In the genomic region with DNA sequence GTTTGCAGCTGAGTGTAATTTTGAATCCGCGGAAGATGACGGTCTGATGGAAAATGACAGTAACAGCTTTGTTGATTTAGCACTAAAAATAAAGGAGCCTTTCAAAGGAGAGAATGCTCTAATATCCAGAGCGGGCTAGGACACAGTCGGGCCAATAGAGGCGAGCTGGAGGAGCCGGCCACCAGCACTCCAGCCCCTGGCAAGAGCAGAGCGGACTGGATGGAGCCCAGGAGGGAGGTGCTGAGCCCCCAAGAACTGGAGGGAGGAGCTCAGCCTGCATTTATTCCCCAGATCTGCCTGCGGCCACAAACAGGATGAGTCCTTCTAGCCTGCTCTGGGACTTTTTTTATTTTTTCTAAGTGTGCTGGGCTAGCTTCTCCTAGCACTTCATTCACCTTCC, we compare ENCODE assay signal across 8 mouse cellular contexts.
DNase-seq lines count a peak whose midpoint lies in the region; ATAC-seq lines count a peak whose summit lies in the region.

No protein-coding gene starts in this region.

- no peaks in the 10 kb centered on the region; the same call in 1 of the 2 replicates for H3K9me3 ChIP-seq in neural tube, embryonic 13.5 days
- 0 out of 2 replicates have a peak, but pooled peaks cover 4% of the 10 kb centered on the region for H3K9me3 ChIP-seq in heart, embryonic 14.5 days (ENCODE audit: control insufficient read depth, low read length)

- H3K27me3 ChIP-seq in neural tube, embryonic 13.5 days, result no peaks in the 10 kb centered on the region
- peaks cover 15% of the 10 kb centered on the region; the same call in 1 of the 2 replicates for H3K27me3 ChIP-seq in heart, embryonic 14.5 days (ENCODE audit: control insufficient read depth, insufficient read depth, low read length)

- peak; percentile 53; the same call in 1 of the 2 replicates for ATAC-seq in neural tube, embryonic 13.5 days (ENCODE audit: low read depth)
- ATAC-seq in heart, embryonic 14.5 days (ENCODE audit: insufficient number of reproducible peaks, insufficient read depth, low FRiP score, low read depth), result no peak

- no peaks in the 10 kb centered on the region for H3K36me3 ChIP-seq in neural tube, embryonic 13.5 days
- no peaks in the 10 kb centered on the region for H3K36me3 ChIP-seq in heart, embryonic 14.5 days (ENCODE audit: control insufficient read depth, insufficient read depth, low read length)

- 64% methylated on average over 9 of the region's 9 CpGs for WGBS in neural tube, embryonic 13.5 days
- WGBS in heart, embryonic 14.5 days, result 46% methylated on average over 9 of the region's 9 CpGs

- H3K4me3 ChIP-seq in neural tube, embryonic 13.5 days, result no peak overlapping the region
- no peak overlapping the region for H3K4me3 ChIP-seq in heart, embryonic 14.5 days (ENCODE audit: control insufficient read depth in 1 of 2, insufficient read depth in 1 of 2, low read depth in 1 of 2, low read length in 2 of 2)

- no peak overlapping the region for H3K27ac ChIP-seq in neural tube, embryonic 13.5 days (replicated peaks)
- H3K27ac ChIP-seq in heart, embryonic 14.5 days (replicated peaks in 1 of 2; ENCODE audit: control insufficient read depth in 1 of 2, insufficient read depth in 1 of 2, low read depth in 2 of 2, low read length in 2 of 2), result no peak overlapping the region

- no peak overlapping the region for H3K9ac ChIP-seq in neural tube, embryonic 13.5 days
- no peak overlapping the region for H3K9ac ChIP-seq in heart, embryonic 14.5 days (ENCODE audit: low read length)

- peak; percentile 8 for DNase-seq in embryo, embryonic 10 days (ENCODE audit: low spot score)
- DNase-seq in embryo, embryonic 9.5 days (ENCODE audit: extremely low spot score), result no peak
- no peak for DNase-seq in neural tube, embryonic 10.5 days (ENCODE audit: extremely low spot score, low spot score)
- peak; percentile 19 to 34 for DNase-seq in lung, adult 18-20 months
- no peak for DNase-seq in thymus, postnatal 14 days
- DNase-seq in B cell, adult 2 months, result no peak

- no peaks in the 10 kb centered on the region for H3K4me1 ChIP-seq in neural tube, embryonic 13.5 days (replicated peaks)
- H3K4me1 ChIP-seq in heart, embryonic 14.5 days (ENCODE audit: control insufficient read depth in 2 of 2, insufficient read depth in 2 of 2, low read length in 2 of 2), result peaks cover 2 to 6% of the 10 kb centered on the region in 2 experiments; a peak in 3 of 4 replicates

- H3K4me2 ChIP-seq in neural tube, embryonic 13.5 days, result no peak overlapping the region
- H3K4me2 ChIP-seq in heart, embryonic 14.5 days (ENCODE audit: low read length), result 0 out of 2 replicates have a peak overlapping the region, but pooled peaks have one; percentile 10

Comparison
In these comparisons a context has a peak if more than half of its experiments do, and no peak if none do; other contexts are left out.
1. DNase-seq: peak in embryo, embryonic 10 days (single experiment) and lung, adult 18-20 months (2 of 2); none in embryo, embryonic 9.5 days (single experiment), neural tube, embryonic 10.5 days (single experiment), thymus, postnatal 14 days (single experiment) and B cell, adult 2 months (0 of 2).